Mouse (Mus musculus) olfactory bulb, adult 2 months (tissue): ENCODE measurements around the gene Thada.

Experiments
- CTCF ChIP-seq: fragments of 200-500 bp; IDR thresholded peaks from 2 replicates; pipeline ENCODE4 v1.5.1; 2012; ENCODE audit warnings: low read depth, mild to moderate bottlenecking, low read length, moderate library complexity; ENCODE audit not compliant: insufficient read depth
- POLR2A ChIP-seq: fragments of 200-500 bp; IDR thresholded peaks from 2 replicates; pipeline ENCODE4 v1.6.1; 2012; ENCODE audit warnings: mild to moderate bottlenecking, low read depth, low read length, moderate library complexity; ENCODE audit not compliant: insufficient read depth

GRCm38 (mm10) chr17:84355006-84355405, 111.0 kb downstream of the Thada start:
- TF ChIP-seq POLR2A = no peak
- TF ChIP-seq CTCF = no peak
